Mouse (Mus musculus) neural tube, embryonic 11.5 days (tissue): ENCODE measurements around the gene Shc2. TPM values are rescaled to one million over a fixed set of nuclear protein-coding genes. Genes with fewer than 3 reads are reported as not detected.

Experiments used
- ATAC-seq: fragments of 200-750 bp; cut with Nextera tagmentation; 2 replicates; pipeline ENCODE4 v1.8.0; 2017; ENCODE audit warnings: moderate number of reproducible peaks, mild to moderate bottlenecking, moderate TSS enrichment, moderate library complexity; ENCODE audit not compliant: insufficient read depth, low FRiP score, low TSS enrichment
- DNase-seq: peaks from one replicate; pipeline ENCODE4 v3.0.0-alpha.2; 2015; ENCODE audit warnings: low spot score
- H3K27ac ChIP-seq: fragments of 300-500 bp; sonication (generic); 2 replicates; pipeline ENCODE4 v1.5.1; 2014; ENCODE audit warnings: low read depth, mild to moderate bottlenecking, low read length
- H3K27me3 ChIP-seq: fragments of 300-500 bp; sonication (generic); 2 replicates; pipeline ENCODE4 v1.6.1; 2014; ENCODE audit warnings: mild to moderate bottlenecking, low read length, mixed read lengths; ENCODE audit not compliant: control insufficient read depth, insufficient read depth
- H3K36me3 ChIP-seq: fragments of 300-500 bp; sonication (generic); 2 replicates; pipeline ENCODE4 v1.6.1; 2014; ENCODE audit warnings: mild to moderate bottlenecking, low read length, moderate library complexity, mixed read lengths; ENCODE audit not compliant: control insufficient read depth, insufficient read depth
- H3K4me1 ChIP-seq: fragments of 300-500 bp; sonication (generic); 2 replicates; pipeline ENCODE4 v1.6.1; 2014; ENCODE audit warnings: low read length, mixed read lengths; ENCODE audit not compliant: control insufficient read depth, insufficient read depth
- H3K4me2 ChIP-seq: fragments of 300-500 bp; sonication (generic); 2 replicates; pipeline ENCODE4 v1.6.1; 2014; ENCODE audit warnings: low read depth, mild to moderate bottlenecking, moderate library complexity
- H3K4me3 ChIP-seq: fragments of 300-500 bp; sonication (generic); 2 replicates; pipeline ENCODE4 v1.5.1; 2014; ENCODE audit warnings: low read depth, low read length
- H3K9ac ChIP-seq: fragments of 300-500 bp; sonication (generic); 2 replicates; pipeline ENCODE4 v1.6.1; 2014; ENCODE audit warnings: mild to moderate bottlenecking, low read length
- H3K9me3 ChIP-seq: fragments of 300-500 bp; sonication (generic); 2 replicates; pipeline ENCODE4 v1.6.1; 2016; ENCODE audit warnings: low read length; ENCODE audit not compliant: control insufficient read depth
- WGBS: fragments of 180-500 bp; shearing (Covaris S2); extraction: QIAGEN DNeasy Blood & Tissue Kit; methylation state at CpG from one replicate; pipeline ENCODE4 v1.1.7; 2014; 5-methylcytosine and 5-hydroxymethylcytosine counted together
- polyA plus RNA-seq: library from polyadenylated mRNA; unstranded; fragments of >200 nt; fragmentation: Nextera tagmentation; extraction: Ambion mirVana; gene quantifications from 2 replicates; pipeline ENCODE4 v1.2.1, GENCODE M21; 2014

The Shc2 gene
- polyA plus RNA-seq, 1 experiment from 2014 or later = 23.1 TPM

GRCm38 (mm10) chr10:79595590-79595929, 42.2 kb downstream of the Shc2 start:
- 63% methylated on average over 8 of the region's 8 CpGs for WGBS
- no peak overlapping the region for H3K4me3 ChIP-seq
- H3K9ac ChIP-seq = no peak overlapping the region
- H3K27ac ChIP-seq = no peak overlapping the region
- no peaks in the 10 kb centered on the region for H3K9me3 ChIP-seq
- DNase-seq = no peak
- ATAC-seq = no peak; the same call in 1 of the 2 replicates
- no peaks in the 10 kb centered on the region for H3K4me1 ChIP-seq
- H3K27me3 ChIP-seq = no peaks in the 10 kb centered on the region
- H3K4me2 ChIP-seq = no peak overlapping the region
- H3K36me3 ChIP-seq = no peaks in the 10 kb centered on the region

- no peaks in the 10 kb centered on the region for H3K4me1 ChIP-seq
- H3K9me3 ChIP-seq = no peaks in the 10 kb centered on the region
- no peaks in the 10 kb centered on the region for H3K36me3 ChIP-seq
- H3K27me3 ChIP-seq = no peaks in the 10 kb centered on the region
- H3K4me2 ChIP-seq = no peak overlapping the region
- DNase-seq = peak; percentile 74
- H3K9ac ChIP-seq = no peak overlapping the region
- ATAC-seq = peak; percentile 88
- H3K27ac ChIP-seq = no peak overlapping the region
- WGBS = 18% methylated on average over 17 of the region's 17 CpGs
- H3K4me3 ChIP-seq = no peak overlapping the region
Measured at GRCm38 (mm10) chr10:79594872-79595589, 42.7 kb downstream of the Shc2 start.

- WGBS = 56% methylated on average over 6 of the region's 6 CpGs
- H3K27ac ChIP-seq = no peak overlapping the region
- no peaks in the 10 kb centered on the region for H3K4me1 ChIP-seq
- H3K9me3 ChIP-seq = no peaks in the 10 kb centered on the region
- H3K27me3 ChIP-seq = no peaks in the 10 kb centered on the region
- no peaks in the 10 kb centered on the region for H3K36me3 ChIP-seq
- no peak overlapping the region for H3K9ac ChIP-seq
- DNase-seq (no peak), ATAC-seq (no peak)
- no peak overlapping the region for H3K4me2 ChIP-seq
- H3K4me3 ChIP-seq = no peak overlapping the region
Measured at GRCm38 (mm10) chr10:79594111-79594510, 43.6 kb downstream of the Shc2 start.

GRCm38 (mm10) chr10:79590702-79591101, 47.0 kb downstream of the Shc2 start:
- Histone ChIP-seq H3K36me3 (no peaks in the 10 kb centered on the region), H3K9me3 (no peaks in the 10 kb centered on the region), H3K27me3 (no peaks in the 10 kb centered on the region), H3K27ac (no peak overlapping the region), H3K9ac (no peak overlapping the region), H3K4me1 (no peaks in the 10 kb centered on the region), H3K4me3 (no peak overlapping the region), H3K4me2 (no peak overlapping the region)
- ATAC-seq (no peak), DNase-seq (no peak)
- 91% methylated on average over 1 of the region's 1 CpGs for WGBS

- H3K9ac ChIP-seq = no peak overlapping the region
- ATAC-seq (no peak), DNase-seq (no peak)
- H3K27me3 ChIP-seq = no peaks in the 10 kb centered on the region
- no peaks in the 10 kb centered on the region for H3K4me1 ChIP-seq
- no peak overlapping the region for H3K4me2 ChIP-seq
- no peaks in the 10 kb centered on the region for H3K9me3 ChIP-seq
- WGBS = 70% methylated on average over 4 of the region's 4 CpGs
- H3K36me3 ChIP-seq = no peaks in the 10 kb centered on the region
- H3K27ac ChIP-seq = no peak overlapping the region
- H3K4me3 ChIP-seq = no peak overlapping the region
Measured at GRCm38 (mm10) chr10:79587752-79588126, 50.0 kb downstream of the Shc2 start.

- H3K27ac ChIP-seq = no peak within 1 kb of the TSS
- H3K4me1 ChIP-seq = no peaks in the 10 kb centered on the region
- no peaks in the 10 kb centered on the region for H3K36me3 ChIP-seq
- H3K9ac ChIP-seq = no peak within 1 kb of the TSS
- H3K4me3 ChIP-seq = no peak within 1 kb of the TSS
- H3K27me3 ChIP-seq = no peaks in the 10 kb centered on the region
- no peaks in the 10 kb centered on the region for H3K9me3 ChIP-seq
- no peak within 1 kb of the TSS for H3K4me2 ChIP-seq
- no peak for ATAC-seq
- 83% methylated on average over 5 of the region's 5 CpGs for WGBS
- no peak for DNase-seq
Measured at GRCm38 (mm10) chr10:79587061-79587751, 50.5 kb downstream of the Shc2 start, which contains the start of gene Theg. Theg (minus strand) TSS chr10:79587331.

GRCm38 (mm10) chr10:79586243-79586642, 51.5 kb downstream of the Shc2 start:
- Histone ChIP-seq H3K4me3 (no peak overlapping the region), H3K27me3 (no peaks in the 10 kb centered on the region), H3K36me3 (no peaks in the 10 kb centered on the region), H3K27ac (no peak overlapping the region), H3K4me1 (no peaks in the 10 kb centered on the region), H3K9ac (no peak overlapping the region), H3K9me3 (no peaks in the 10 kb centered on the region), H3K4me2 (no peak overlapping the region)
- DNase-seq (no peak), ATAC-seq (no peak)
- WGBS = 76% methylated on average over 8 of the region's 8 CpGs

GRCm38 (mm10) chr10:79585723-79586122, 52.0 kb downstream of the Shc2 start:
- no peak overlapping the region for H3K4me2 ChIP-seq
- H3K9ac ChIP-seq = no peak overlapping the region
- no peaks in the 10 kb centered on the region for H3K4me1 ChIP-seq
- WGBS = 91% methylated on average over 5 of the region's 5 CpGs
- no peaks in the 10 kb centered on the region for H3K27me3 ChIP-seq
- H3K4me3 ChIP-seq = no peak overlapping the region
- H3K36me3 ChIP-seq = no peaks in the 10 kb centered on the region
- H3K27ac ChIP-seq = no peak overlapping the region
- DNase-seq (no peak), ATAC-seq (no peak)
- H3K9me3 ChIP-seq = no peaks in the 10 kb centered on the region

- Histone ChIP-seq H3K27me3 (no peaks in the 10 kb centered on the region), H3K4me2 (no peak overlapping the region), H3K4me3 (no peak overlapping the region), H3K9ac (no peak overlapping the region), H3K27ac (no peak overlapping the region), H3K36me3 (no peaks in the 10 kb centered on the region), H3K4me1 (no peaks in the 10 kb centered on the region), H3K9me3 (no peaks in the 10 kb centered on the region)
- 88% methylated on average over 6 of the region's 6 CpGs for WGBS
- ATAC-seq = no peak
- no peak for DNase-seq
Measured at GRCm38 (mm10) chr10:79585136-79585535, 52.6 kb downstream of the Shc2 start.
